Mouse (Mus musculus) bone marrow, adult 2 months (tissue): ENCODE data around the gene Olfr1509.

Source experiments
- CTCF ChIP-seq: fragments of 200-500 bp; IDR thresholded peaks from 2 replicates; pipeline ENCODE4 v1.5.1; 2011; ENCODE audit warnings: low read length, control low read depth; ENCODE audit not compliant: control insufficient read depth, insufficient read depth
- POLR2A ChIP-seq: fragments of 200-500 bp; IDR thresholded peaks from 2 replicates; pipeline ENCODE4 v1.6.1; 2011; ENCODE audit warnings: low read depth, mild to moderate bottlenecking, control low read depth, low read length, borderline replicate concordance; ENCODE audit not compliant: control insufficient read depth

GRCm38 (mm10) chr14:52427686-52428085, 15.1 kb upstream of the Olfr1509 start:
- no peak for TF ChIP-seq POLR2A
- no peak for TF ChIP-seq CTCF
